Mouse (Mus musculus) v-Abl transformed pro-B cells (cell line): ENCODE data around the gene Gm20931.
"Not testable (repeated sequence)": the region's sequence is repeated elsewhere in the genome, so short reads cannot be mapped to it uniquely, and the experiment has no call there.

ENCODE experiments used
- in situ Hi-C, 2 experiments: fragments of 400-800 bp; cut with MboI; formaldehyde crosslinking; loops; one replicate each; pipeline ENCODE4 v1.15.1; 2025; ENCODE audit not compliant: unreplicated experiment in 2 of 2

The Gm20931 gene

DNA sequence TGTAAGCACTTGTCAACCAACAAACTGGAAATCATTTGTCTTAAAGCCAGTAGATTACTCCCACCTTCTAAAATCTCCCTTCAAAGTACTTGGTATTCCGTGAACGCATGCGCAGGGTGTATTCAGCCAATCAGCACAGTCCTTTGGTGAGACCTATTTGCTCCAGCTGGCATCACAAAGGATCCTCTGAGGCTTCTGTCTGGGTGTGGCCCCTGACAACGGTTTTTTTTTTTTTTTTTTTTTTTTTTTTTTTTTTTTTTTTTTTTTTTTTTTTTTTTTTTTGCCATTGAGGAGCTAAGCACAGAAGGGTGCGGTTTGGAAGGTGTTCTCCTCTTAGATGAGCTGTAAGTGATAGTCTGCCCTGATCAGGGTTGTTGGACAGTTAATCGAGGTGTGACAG lies at the start of gene Gm20931:
Gm20931 (plus strand) TSS at position 301 of the 400 bp plus-strand sequence.
- in situ Hi-C loops = not testable (repeated sequence)
